Mouse (Mus musculus): ENCODE measurements around the gene Stard8.
"Not testable (repeated sequence)": the region's sequence is repeated elsewhere in the genome, so short reads cannot be mapped to it uniquely, and the experiment has no call there.

The Stard8 gene

DNA sequence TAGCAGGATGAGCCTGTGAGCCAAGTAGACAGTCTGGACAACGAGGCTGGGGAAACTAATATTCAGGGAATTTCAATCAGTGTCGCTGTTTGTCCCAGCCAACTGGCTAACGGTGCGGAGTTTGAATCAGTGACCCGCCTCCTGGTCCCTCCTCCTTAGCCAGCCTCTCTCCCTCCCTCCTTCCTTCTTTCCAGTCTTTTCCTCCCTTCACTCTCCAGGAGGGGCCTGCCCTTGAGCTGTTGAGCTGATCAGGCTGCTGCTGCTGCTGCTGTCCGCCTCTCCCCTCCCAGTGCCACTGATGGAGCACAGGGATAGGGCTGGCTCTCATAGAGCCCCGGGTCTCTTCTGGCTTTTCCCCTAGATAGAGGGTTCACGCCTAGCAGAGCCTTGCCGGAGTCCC, at the start of gene Stard8:
TSS of gene Stard8 (plus strand) at position 203 of the 400 bp plus-strand sequence.
- no peak for DNase-seq (ENCODE audit: extremely low read depth, low read depth)

DNA sequence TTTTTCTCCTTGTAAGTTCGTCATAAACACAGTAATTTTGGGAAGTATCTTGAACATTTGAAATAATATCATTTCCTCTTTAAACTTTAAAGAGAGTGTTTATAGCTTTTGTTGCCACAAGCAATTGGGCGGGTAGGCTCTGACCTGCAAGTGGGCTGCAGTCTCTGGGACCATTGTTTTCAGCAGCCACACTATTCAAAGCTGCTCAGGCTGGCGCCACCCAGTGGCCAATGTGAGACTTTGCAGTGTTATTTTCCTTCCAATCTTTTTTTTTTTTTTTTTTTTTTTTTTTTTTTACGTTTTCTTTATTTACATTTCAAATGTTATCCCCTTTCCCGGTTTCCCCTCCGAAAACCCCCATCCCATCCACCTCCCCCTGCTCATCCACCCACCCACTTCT, 49.1 kb upstream of the Stard8 start:
- DNase-seq (ENCODE audit: extremely low read depth, low read depth), result peak; percentile 29

DNA sequence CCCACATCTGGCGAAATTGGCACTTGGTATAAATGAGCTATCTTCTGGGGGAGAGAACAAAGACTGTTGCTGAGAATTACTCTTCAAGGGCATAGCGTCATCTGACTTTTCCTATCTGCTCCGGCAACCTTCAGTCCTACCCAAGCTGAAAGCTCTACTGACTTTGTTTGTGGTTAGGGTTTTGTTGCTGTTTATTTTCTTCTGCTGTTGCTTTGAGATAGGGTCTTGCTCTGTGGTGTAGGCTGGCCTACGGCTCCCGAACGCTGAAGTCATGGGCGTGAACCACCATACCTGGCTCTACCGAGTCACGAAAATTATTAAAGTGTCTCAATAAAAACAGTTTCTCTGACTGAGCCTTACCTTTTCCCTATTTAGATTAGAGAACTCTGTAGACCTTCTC, 44.8 kb upstream of the Stard8 start:
- DNase-seq (ENCODE audit: extremely low read depth, low read depth), result no peak

DNA sequence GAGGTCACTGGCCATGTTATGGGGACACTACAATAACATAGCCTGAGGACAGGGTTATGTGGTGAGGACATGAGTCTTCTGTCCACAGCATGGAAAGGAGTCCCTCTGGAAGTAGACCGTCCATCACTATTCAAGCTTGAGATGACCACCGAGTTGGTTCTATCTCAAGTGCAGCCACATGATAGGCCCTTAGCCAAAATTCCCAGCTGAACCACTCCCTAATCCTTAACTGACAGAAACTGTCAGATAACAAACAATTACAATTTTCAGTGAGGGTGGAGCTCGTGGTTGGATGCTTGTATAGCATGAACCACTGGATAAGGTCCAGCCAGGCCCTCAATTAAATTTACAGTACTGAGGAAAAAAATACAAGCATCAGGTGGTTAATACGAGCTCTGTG, 44.0 kb upstream of the Stard8 start:
- no peak for DNase-seq (ENCODE audit: extremely low read depth, low read depth)

DNA sequence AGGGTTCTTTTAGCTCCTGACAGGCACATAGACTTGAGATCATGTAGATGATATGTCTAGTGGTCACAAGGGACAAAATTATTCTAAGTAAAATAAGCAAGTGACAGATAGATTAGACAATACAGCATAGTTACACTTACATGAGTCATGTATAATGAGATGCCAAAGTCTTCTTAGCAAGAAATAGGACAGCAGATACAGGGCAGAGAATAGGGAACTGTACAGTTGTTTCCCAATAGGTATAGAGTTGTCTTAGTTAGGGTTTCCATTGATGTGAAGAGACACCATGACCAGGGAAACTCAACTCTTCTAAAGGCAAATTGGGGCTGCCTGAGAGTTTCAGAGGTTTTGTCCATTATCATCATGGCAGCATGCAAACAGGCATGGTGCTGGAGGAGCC, 39.3 kb upstream of the Stard8 start:
- no peak for DNase-seq (ENCODE audit: extremely low read depth, low read depth)

DNA sequence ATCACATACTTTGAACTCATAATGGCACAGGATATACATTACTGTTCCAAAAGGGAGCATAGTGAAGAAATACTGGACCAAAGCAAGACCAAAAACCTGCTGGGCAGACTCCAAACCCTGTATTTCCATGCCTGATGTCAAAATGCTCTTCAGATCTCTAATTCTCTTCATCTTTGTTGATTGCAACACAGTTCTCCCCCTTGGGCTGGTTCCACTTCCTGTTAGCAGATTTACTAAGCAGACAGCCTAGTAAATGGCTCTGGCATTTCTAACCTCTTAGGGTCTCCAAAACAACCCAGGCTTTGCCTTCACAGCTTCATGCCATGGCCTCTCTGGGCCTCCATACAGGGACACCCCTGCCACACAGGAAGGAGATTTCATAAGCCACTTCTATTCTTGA, 38.5 kb upstream of the Stard8 start:
- DNase-seq (ENCODE audit: extremely low read depth, low read depth), result no peak

DNA sequence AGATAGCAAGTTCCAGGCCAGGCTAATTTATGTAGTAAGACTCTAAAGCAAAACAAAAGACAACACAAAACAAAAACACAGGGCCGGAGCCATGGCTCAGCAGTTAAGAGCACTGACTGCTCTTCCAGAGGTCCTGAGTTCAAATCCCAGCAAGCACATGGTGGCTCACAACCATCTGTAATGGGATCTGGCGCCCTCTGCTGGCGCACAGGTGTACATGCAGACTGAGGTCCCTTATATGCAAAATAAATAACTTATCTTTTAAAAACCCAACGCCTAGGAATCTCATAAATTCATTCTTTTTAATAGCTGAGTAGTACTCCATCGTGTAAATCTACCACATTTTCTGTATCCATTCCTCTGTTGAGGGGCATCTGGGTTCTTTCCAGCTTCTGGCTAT, 16.4 kb upstream of the Stard8 start:
- DNase-seq (ENCODE audit: extremely low read depth, low read depth), result not testable (repeated sequence)

DNA sequence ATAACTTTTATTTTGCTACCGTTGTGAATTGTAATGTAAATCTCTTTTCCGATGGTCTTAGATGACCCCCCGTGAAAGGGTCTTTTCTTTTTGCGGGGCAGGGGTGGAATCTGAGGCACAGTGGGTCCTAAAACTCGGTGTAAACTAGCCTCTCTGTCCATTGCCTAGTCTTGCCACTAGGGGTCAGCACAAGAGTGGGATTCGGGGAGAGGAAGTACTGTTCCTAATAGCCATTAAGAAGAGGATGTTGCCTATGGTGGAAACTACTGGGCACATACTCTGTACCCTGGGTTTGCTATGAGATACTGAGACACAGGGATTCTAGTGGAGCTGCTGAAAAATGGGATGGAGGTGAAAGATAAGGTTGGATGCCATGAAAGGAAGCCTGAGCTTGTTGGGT, 13.5 kb upstream of the Stard8 start:
- peak; percentile 51 for DNase-seq (ENCODE audit: extremely low read depth, low read depth)

DNA sequence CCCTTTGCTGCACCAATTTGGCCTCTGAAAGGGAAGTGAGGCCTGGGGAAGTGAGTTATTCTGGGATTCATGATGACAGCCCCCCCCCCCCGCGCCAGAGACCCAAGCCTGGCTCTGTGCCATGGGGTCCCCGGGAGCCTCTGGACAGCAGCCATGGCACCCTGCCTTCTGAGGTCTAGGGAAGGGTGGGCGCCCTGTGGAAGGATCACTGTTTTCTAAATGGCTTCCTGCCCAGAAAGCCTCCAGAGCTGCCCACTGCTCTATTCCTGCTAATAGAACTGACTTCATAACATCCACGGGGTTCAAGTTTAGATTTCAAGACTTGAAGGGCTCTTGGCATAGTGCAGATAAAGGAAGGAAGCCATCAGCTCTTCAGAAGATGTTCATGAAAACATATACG, 983 bp upstream of the Stard8 start:
- DNase-seq (ENCODE audit: extremely low read depth, low read depth), result no peak

DNA sequence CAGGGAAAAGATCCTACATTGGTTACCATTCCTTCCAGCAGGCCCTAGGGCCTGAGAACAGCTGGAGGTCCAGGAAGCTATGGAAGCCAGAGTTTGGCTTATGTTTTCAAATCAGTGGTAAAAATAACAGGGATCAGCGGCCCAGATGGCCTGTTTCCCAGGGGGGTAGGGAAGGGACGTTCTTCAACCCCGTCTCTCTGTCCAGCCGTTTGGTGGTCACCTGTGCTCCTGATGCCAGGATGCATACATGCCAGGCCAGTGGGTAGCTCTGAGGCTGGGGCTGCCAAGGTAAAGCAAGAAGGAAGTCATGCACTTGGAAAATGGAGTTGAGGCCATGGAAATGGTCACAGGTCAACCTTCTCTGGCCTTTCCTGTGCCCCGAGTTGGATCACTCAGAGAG, 7.5 kb downstream of the Stard8 start:
- no peak for DNase-seq (ENCODE audit: extremely low read depth, low read depth)

DNA sequence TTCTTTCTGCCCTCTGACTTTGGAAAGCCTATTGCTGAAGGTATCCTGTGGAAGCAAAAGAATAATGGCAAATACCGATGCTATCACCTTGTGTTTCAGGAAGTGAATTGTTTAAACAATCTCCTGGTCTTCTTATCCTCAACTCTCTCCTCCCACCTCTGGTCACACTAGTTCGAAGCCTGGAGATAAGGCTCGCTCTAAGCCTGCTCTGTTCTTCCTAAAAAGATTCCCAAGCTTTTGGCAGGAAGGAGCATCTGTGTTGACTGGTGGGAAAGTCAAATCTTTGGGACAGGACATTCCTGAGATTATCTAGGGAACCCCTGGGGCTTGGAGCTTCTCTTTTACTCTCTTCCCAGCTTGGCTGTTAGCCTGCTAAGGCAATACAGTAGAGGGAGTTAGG, 8.2 kb downstream of the Stard8 start:
- no peak for DNase-seq (ENCODE audit: extremely low read depth, low read depth)

DNA sequence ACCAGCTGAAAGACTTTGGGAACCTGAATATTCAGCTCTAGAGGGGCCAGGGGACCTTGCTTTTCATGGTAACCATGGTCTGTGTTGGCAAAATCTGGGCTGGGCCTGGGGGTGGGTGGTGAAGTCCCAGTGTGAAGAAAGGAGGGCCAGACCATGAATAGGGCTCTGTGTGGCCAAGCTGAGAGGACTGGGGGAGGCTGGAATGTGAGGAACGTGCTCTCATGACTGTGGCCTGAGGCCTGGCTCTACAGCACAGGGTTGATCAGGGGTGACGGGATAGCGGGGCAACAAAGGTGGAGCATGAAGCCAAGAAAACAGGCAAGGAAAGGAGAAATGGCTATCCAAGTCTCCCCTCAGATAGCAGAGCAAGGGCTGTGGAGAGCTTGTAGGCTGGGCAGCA, 9.4 kb downstream of the Stard8 start:
- DNase-seq (ENCODE audit: extremely low read depth, low read depth), result no peak

DNA sequence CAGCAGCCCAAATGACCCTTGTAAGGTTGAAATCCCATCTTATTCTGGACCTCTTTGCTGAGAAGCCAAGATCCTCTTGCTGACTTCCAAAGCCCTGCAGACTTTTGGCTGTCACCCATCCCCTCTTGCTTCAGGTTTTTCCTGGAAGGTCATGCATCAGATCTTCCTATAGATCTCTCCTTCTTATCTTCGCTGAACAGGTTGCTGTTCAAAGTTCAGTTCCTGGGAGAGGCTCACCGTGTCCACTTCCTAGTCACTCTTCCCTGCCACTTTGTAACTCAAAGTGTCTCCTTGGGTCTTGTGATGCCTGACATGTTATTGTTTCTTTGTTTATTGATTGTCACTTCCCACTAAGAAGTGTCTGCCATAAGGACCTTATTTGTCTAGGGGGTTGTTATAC, 12.7 kb downstream of the Stard8 start:
- DNase-seq (ENCODE audit: extremely low read depth, low read depth), result no peak

DNA sequence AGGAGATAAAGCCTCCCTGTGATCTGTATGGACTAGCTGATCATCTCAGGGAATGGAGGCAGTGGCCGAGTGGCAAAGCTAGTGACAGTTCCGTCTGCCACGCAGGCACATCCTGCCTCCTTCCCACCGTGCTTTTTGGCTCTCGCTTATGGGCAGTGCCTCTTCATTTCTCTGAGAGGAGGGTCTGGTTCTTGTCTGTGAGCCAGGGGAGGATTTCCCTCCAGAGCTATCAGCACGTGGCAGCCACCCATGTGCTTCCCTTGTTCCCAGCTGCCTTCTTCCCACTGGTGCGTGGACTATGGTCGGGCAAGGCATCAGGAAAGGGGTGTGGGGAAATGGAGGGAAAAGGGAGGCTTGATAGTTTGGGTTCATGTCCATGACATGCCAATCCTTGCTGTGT, 13.9 kb downstream of the Stard8 start:
- no peak for DNase-seq (ENCODE audit: extremely low read depth, low read depth)

DNA sequence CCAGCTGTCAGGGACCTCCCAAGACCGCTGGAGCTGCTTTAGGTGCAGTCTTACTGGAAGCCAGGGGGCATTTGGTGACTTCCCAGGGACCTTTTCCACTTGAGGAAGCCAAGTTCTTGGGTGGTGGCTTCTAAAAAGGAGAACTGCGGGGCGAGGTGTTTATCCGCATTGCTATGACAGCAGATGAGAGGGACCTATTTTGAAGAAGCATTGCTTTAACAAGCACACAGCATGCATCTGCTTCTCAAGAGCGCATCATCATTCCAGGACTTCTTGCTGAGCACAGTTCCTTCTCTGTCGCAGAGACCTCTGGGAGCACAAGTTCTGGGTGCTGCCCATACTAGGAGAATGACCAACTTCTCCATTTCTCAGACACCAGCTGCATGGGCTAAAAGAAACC, 14.8 kb downstream of the Stard8 start:
- peak; percentile 28 for DNase-seq (ENCODE audit: extremely low read depth, low read depth)

DNA sequence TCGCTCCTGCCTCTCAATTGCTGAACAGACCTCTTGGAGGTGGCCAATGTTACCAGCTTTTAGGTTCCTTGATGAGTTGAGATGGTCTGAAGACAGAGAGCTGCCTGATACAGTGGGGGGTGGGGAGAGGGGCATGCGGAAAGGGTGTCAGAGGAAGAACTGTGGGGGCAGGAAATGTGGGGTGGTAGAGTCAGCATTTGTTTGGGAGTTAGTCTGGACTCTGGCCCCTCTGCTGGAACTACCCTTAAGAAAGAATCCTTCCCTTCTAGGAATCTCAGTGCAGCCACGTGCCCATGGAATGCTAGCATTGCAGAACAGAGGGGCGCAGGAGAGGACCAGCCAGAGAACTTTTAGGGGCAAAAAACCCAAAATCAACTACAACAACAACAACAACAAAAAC, 16.3 kb downstream of the Stard8 start:
- no peak for DNase-seq (ENCODE audit: extremely low read depth, low read depth)

DNA sequence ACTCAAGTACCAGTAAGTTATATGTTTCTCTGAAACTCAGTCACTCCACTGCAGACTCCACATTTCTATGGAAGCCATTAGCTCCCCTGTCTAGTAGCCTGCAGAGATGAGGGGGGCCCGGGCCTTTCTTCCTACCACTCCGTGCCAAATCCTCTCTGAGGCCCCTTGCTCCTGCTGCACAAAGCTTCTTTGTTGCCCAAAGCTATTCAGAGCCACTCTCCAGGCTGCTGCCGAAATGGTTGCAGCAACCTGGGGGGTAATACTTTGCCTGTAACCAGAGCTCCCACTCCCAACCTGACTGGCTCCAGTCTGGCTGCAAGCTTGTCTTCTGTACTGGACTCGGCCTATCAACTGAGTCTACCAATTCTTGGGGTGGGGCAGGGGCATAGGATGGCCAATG, 17.2 kb downstream of the Stard8 start:
- no peak for DNase-seq (ENCODE audit: extremely low read depth, low read depth)

DNA sequence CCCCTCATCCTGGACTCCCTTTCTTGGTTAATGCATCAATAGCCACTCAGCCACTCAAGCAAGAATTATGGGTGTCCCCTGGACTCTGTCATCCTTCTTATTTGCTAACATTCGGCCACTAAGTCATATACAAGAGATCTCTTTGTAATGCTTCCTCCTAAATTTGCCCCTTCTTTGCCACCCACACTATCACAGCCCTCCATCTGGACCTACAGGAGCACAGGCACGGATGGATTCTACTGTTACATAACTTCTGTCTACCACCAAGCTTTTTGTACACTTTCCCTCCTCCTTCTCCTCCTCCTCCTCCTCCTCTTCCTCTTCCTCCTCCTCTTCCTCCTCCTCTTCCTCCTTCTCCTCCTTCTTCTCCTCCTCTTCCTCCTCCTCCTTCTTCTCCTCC, 18.5 kb downstream of the Stard8 start:
- DNase-seq (ENCODE audit: extremely low read depth, low read depth), result no peak

DNA sequence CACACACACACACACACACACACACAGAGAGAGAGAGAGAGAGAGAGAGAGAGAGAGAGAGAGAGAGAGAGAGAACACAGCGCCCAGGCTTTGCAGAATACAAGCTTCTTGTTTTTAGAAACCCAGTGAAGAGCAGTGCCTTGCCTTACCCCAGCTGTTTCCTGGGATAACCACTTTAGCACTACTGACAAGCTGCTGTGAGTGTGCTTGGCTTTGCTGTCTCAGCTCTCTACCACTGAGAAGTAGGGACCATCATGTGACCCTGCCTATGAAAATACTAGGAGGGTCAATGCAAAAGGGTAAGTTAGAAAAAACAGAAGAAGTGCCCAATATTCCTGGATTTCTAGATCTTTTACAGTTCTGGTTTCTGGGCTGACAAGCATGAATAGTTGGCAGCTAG, 20.9 kb downstream of the Stard8 start:
- DNase-seq (ENCODE audit: extremely low read depth, low read depth), result no peak

DNA sequence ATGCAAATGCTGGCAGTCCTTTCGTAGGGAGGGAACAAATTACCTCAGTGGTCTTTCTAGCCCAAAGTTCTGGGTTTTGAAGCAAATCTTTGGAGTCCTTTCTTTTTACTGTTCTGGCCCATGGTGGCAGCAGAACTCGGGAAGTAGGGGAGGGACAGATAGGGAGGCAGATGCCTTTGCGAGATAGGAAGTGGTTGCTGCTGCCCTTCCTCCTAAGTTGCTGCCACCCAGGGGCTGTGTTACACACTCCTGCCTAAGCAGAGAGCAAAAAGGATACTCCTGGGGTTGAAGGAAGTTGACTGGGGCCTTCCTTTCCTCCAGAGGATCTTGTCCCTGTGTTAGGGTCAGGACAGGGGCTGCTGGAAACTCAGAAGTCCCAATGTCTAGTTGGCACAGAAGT, 32.4 kb downstream of the Stard8 start:
- no peak for DNase-seq (ENCODE audit: extremely low read depth, low read depth)

DNA sequence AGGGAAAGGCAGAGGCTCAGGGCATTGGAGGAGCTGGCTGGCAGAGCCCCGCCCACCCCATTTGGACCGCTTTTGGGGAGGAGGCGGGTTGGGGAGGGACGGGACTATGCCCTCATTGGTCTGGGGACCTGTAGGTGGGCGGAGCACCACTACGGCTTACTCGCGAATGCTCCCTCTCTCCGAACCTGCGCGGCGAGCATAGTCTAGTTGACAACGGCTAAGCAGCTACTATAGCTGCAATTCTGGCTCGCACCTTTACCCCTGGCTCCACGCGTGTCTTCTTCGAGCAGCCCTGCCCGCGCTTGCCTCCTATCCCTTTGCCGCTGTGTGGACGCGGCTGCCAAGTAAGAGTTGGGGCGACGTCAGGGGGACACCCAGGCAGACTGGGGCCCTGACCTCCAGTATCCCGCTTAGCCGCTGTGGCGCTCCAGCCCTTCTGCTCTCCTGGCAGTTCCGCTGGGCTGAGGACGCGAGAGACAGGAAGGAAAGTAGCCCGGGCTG, 39.5 kb downstream of the Stard8 start:
- peak; percentile 83 for DNase-seq (ENCODE audit: extremely low read depth, low read depth)

DNA sequence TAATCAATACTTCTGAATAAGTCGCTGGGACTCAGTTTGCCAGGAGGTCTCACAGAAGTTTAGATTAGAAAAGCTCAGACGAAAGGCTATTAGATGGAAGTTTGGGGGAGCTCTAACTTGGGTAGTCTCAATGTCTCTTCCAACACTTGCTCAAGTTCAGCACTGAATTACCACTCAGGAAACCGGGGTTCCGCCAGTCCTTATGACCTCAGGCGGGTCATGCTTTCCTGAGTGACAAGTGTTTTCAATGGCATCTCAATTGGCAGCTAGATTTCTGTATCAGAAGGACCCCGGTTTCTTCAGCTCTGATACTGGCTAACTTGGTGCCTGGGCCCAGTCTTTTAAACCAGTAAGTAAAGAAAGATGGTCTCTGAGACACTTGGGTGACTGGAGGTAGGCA, 40.2 kb downstream of the Stard8 start:
- no peak for DNase-seq (ENCODE audit: extremely low read depth, low read depth)

DNA sequence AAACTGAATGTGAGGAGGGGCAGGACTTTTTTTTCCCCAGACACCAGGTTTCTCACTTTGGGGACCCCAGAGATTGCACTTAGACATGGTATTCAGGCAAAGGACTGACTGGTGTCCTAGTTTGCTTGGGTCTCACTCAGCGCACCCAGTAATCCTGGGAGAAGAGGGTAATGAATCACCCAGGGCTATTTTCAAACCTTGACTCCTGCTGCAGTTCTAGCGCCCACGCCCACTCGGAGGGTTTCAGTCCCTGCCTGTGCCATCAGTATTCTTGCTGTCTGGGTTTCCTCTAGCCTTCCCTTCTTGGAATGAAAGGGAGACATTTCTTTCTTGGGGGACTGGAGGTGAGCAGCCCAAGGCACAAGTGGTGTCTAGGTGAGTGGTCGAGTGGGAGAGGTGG, 40.7 kb downstream of the Stard8 start:
- no peak for DNase-seq (ENCODE audit: extremely low read depth, low read depth)

DNA sequence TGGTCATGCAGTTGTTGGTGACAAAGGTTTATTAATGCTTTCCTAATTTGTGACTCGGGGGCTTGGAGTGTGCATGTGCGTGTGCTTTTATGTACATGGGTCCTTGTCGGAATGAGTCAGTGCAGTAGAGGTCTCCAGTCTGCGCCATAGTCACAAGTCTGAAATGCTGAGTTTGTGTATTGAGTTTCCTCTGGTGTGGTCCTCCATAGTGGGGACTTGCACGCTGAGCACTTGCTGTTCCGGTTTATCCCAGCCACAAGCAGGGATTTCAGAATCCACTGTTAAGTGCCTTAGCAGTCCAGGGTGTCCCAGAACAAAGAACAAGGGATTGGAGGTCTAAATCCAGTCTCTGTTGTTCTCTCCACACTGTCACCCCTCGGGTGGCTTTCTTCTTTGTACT, 42.3 kb downstream of the Stard8 start:
- DNase-seq (ENCODE audit: extremely low read depth, low read depth), result no peak

Data from MEL-GATA-1-ER (cell line).